Mouse (Mus musculus) limb, embryonic 14.5 days (tissue): Measurements from ENCODE around the gene Rpl34. TPM values are rescaled to one million over a fixed set of nuclear protein-coding genes. Genes with fewer than 3 reads are reported as not detected.

ENCODE experiments used
- ATAC-seq: fragments of 200-750 bp; cut with Nextera tagmentation; 2 replicates; pipeline ENCODE4 v1.8.0; 2017; ENCODE audit warnings: low read depth, moderate number of reproducible peaks, moderate TSS enrichment; ENCODE audit not compliant: low FRiP score
- DNase-seq: peaks from one replicate; pipeline ENCODE4 v3.0.0-alpha.2; 2015; ENCODE audit warnings: low spot score
- H3K27ac ChIP-seq: fragments of 300-500 bp; sonication (generic); replicated peaks from 2 replicates; pipeline ENCODE4 v1.5.1; 2014; ENCODE audit warnings: low read depth, mild to moderate bottlenecking, low read length, moderate library complexity, mixed read lengths
- H3K27me3 ChIP-seq: fragments of 300-500 bp; sonication (generic); 2 replicates; pipeline ENCODE4 v1.6.1; 2014; ENCODE audit warnings: low read length, mixed read lengths; ENCODE audit not compliant: control insufficient read depth, insufficient read depth
- H3K36me3 ChIP-seq: fragments of 300-500 bp; sonication (generic); 2 replicates; pipeline ENCODE4 v1.6.1; 2014; ENCODE audit warnings: mild to moderate bottlenecking, low read length, moderate library complexity, mixed read lengths; ENCODE audit not compliant: control insufficient read depth, insufficient read depth
- H3K4me1 ChIP-seq: fragments of 300-500 bp; sonication (generic); 2 replicates; pipeline ENCODE4 v1.6.1; 2014; ENCODE audit warnings: antibody characterized with exemption, low read length, mixed read lengths; ENCODE audit not compliant: control insufficient read depth, insufficient read depth
- H3K4me2 ChIP-seq: fragments of 300-500 bp; sonication (generic); replicated peaks from 2 replicates; pipeline ENCODE4 v1.6.1; 2014; ENCODE audit warnings: low read depth, mild to moderate bottlenecking, low read length, moderate library complexity; ENCODE audit not compliant: severe bottlenecking
- H3K4me3 ChIP-seq: fragments of 300-500 bp; sonication (generic); replicated peaks from 2 replicates; pipeline ENCODE4 v1.5.1; 2014; ENCODE audit warnings: low read length
- H3K9ac ChIP-seq: fragments of 300-500 bp; sonication (generic); 2 replicates; pipeline ENCODE4 v1.6.1; 2014; ENCODE audit warnings: mild to moderate bottlenecking, low read depth, low read length, moderate library complexity; ENCODE audit not compliant: severe bottlenecking
- H3K9me3 ChIP-seq: fragments of 300-500 bp; sonication (generic); 2 replicates; pipeline ENCODE4 v1.6.1; 2016; ENCODE audit warnings: low read length; ENCODE audit not compliant: control insufficient read depth
- POLR2A ChIP-seq: fragments of 200-500 bp; IDR thresholded peaks from 2 replicates; pipeline ENCODE4 v1.8.0; 2012; ENCODE audit warnings: inconsistent platforms, mild to moderate bottlenecking, moderate library complexity, borderline replicate concordance; ENCODE audit not compliant: insufficient read depth, insufficient read length; ENCODE audit errors: extremely low read depth
- WGBS: fragments of 180-500 bp; shearing (Covaris S2); extraction: QIAGEN DNeasy Blood & Tissue Kit; methylation state at CpG from one replicate; pipeline ENCODE4 v1.1.7; 2014; 5-methylcytosine and 5-hydroxymethylcytosine counted together
- polyA plus RNA-seq, 2 experiments: library from polyadenylated mRNA; depleted of rRNA in 1 of 2; stranded (reverse) in 1 of 2; unstranded in 1 of 2; fragments of >200 nt; fragmentation: Nextera tagmentation in 1 of 2; extraction: Ambion mirVana in 1 of 2; gene quantifications; 2 replicates each; pipeline versions ENCODE4 v1.2.1 to v1.2.3; 2012 to 2014

The Rpl34 gene
- polyA plus RNA-seq, 2 experiments = 1,174 to 3,424 TPM

- Histone ChIP-seq H3K9me3 (no peaks in the 10 kb centered on the region), H3K4me2 (no peak overlapping the region), H3K4me3 (no peak overlapping the region), H3K4me1 (no peaks in the 10 kb centered on the region), H3K27me3 (no peaks in the 10 kb centered on the region), H3K36me3 (peaks cover 7% of the 10 kb centered on the region; the same call in 1 of the 2 replicates), H3K27ac (no peak overlapping the region), H3K9ac (no peak overlapping the region)
- DNase-seq = no peak
- no peak for ATAC-seq
- 80% methylated on average over 4 of the region's 4 CpGs for WGBS
- TF ChIP-seq POLR2A = no peak
These were observed 10.0 kb downstream of the Rpl34 start for GRCm38 (mm10) chr3:130720225-130720624.

GRCm38 (mm10) chr3:130718871-130719270 lies 11.3 kb downstream of the Rpl34 start:
- no peak for ATAC-seq
- peaks cover 3% of the 10 kb centered on the region; the same call in 1 of the 2 replicates for H3K36me3 ChIP-seq
- no peaks in the 10 kb centered on the region for H3K4me1 ChIP-seq
- no peak for DNase-seq
- H3K27me3 ChIP-seq = no peaks in the 10 kb centered on the region
- WGBS = 75% methylated on average over 4 of the region's 4 CpGs
- H3K9me3 ChIP-seq = no peaks in the 10 kb centered on the region
- no peak overlapping the region for H3K9ac ChIP-seq
- H3K27ac ChIP-seq = no peak overlapping the region
- H3K4me3 ChIP-seq = no peak overlapping the region
- no peak for TF ChIP-seq POLR2A
- no peak overlapping the region for H3K4me2 ChIP-seq

GRCm38 (mm10) chr3:130716555-130716954 lies 13.6 kb downstream of the Rpl34 start:
- no peaks in the 10 kb centered on the region for H3K36me3 ChIP-seq
- H3K4me3 ChIP-seq = no peak overlapping the region
- WGBS = 71% methylated on average over 7 of the region's 7 CpGs
- H3K27me3 ChIP-seq = no peaks in the 10 kb centered on the region
- no peaks in the 10 kb centered on the region for H3K9me3 ChIP-seq
- DNase-seq (no peak), ATAC-seq (no peak)
- H3K4me1 ChIP-seq = no peaks in the 10 kb centered on the region
- H3K9ac ChIP-seq = no peak overlapping the region
- no peak overlapping the region for H3K4me2 ChIP-seq
- peak overlapping the region; percentile 48 for H3K27ac ChIP-seq
- no peak for TF ChIP-seq POLR2A

DNA sequence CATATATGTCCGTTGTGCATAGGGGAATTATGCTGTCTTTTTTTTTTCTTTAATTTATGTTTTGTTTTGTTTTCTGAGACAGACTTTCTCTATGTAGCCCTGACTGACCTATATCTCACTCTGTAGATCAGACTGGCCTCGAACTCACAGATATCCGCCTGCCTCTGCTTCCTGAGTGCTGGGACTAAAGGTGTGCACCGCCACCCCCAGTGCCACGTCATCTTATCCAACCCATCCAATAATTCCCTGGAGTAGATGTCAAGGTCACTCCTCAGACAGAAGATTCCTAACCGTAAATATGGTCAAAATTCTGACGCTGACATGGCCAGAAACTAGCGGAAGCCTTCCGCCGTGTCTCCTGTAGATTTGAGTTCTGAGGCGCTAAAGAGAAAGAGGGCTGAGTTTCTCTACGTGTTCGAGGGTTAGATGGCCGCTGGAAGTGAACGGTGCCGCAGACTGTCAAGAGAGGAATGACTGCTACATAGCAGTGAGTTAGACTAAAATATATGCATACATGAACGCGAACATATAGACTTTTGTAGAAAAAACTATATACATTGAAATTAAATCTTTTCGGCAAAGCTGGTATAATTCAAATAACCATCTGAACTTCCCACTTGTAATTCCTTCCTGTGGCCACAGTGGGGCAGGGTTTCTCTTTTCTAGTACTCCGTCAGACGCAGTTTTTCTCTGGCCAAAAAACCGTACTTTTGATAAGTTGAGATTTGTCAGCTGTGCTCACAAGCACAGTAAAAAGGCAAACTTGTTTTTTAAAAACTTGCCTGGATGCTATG lies 15.2 kb downstream of the Rpl34 start:
- DNase-seq (peak; percentile 87), ATAC-seq (peak; percentile 21; the same call in 1 of the 2 replicates)
- Histone ChIP-seq H3K4me1 (no peaks in the 10 kb centered on the region), H3K9ac (peak overlapping the region; percentile 44; the same call in 1 of the 2 replicates), H3K4me3 (peak overlapping the region; percentile 34), H3K27me3 (no peaks in the 10 kb centered on the region), H3K4me2 (peak overlapping the region; percentile 54), H3K36me3 (no peaks in the 10 kb centered on the region), H3K9me3 (no peaks in the 10 kb centered on the region), H3K27ac (no peak overlapping the region)
- TF ChIP-seq POLR2A = no peak
- 18% methylated on average over 22 of the region's 22 CpGs for WGBS

DNA sequence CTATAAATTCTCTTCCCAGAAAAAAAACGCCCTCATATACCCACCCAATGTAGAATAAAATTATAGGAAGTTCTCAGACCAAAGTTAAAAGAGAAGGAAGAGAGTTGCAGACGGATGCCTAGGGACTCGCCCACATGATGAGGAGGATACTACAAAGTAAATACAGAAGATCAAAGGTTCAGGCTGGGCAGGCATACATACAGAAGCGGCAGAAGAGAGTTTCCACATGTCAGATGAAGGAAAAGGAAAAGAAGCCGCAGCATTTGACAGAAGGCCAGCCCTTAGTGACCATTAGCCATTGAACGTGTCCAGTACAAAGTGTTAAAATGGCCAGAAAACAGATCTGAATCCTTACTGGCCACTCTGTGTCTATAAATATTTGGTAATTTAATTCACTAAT lies 17.3 kb downstream of the Rpl34 start:
- ATAC-seq (no peak), DNase-seq (no peak)
- Histone ChIP-seq H3K4me2 (no peak overlapping the region), H3K36me3 (no peaks in the 10 kb centered on the region), H3K27ac (no peak overlapping the region), H3K9ac (no peak overlapping the region), H3K9me3 (no peaks in the 10 kb centered on the region), H3K27me3 (no peaks in the 10 kb centered on the region), H3K4me3 (no peak overlapping the region), H3K4me1 (peaks cover 4% of the 10 kb centered on the region)
- WGBS = 43% methylated on average over 6 of the region's 6 CpGs
- TF ChIP-seq POLR2A = no peak
